Mouse (Mus musculus) cerebellum, postnatal 10 days (tissue): ENCODE data around the gene Mettl1.
"Not testable (repeated sequence)": the region's sequence is repeated elsewhere in the genome, so short reads cannot be mapped to it uniquely, and the experiment has no call there.

Source experiments
- DNase-seq, 2 experiments: peaks; one replicate each; pipeline ENCODE4 v3.0.0; 2021; ENCODE audit warnings: mixed read lengths in 2 of 2

The Mettl1 gene

GRCm38 (mm10) chr10:127048608-127049394, 7.6 kb downstream of the Mettl1 start:
- DNase-seq, result peak in 1 of 2 experiments; percentile 9

- DNase-seq, result peak in 1 of 2 experiments; percentile 14
Observed at GRCm38 (mm10) chr10:127049395-127050118, 8.3 kb downstream of the Mettl1 start.

- no peak for DNase-seq
Observed at GRCm38 (mm10) chr10:127050119-127050474, 8.9 kb downstream of the Mettl1 start.

- DNase-seq, result peak in 1 of 2 experiments; percentile 48
Observed at GRCm38 (mm10) chr10:127054646-127055045, 13.4 kb downstream of the Mettl1 start.

GRCm38 (mm10) chr10:127055406-127055805, 14.2 kb downstream of the Mettl1 start:
- no peak for DNase-seq

- DNase-seq, result no peak
Observed at GRCm38 (mm10) chr10:127056490-127056889, 15.3 kb downstream of the Mettl1 start.

GRCm38 (mm10) chr10:127058161-127058560, 16.9 kb downstream of the Mettl1 start:
- peak; percentile 92 to 94 for DNase-seq

- peak in 1 of 2 experiments; percentile 45 for DNase-seq
Observed at GRCm38 (mm10) chr10:127058708-127059107, 17.5 kb downstream of the Mettl1 start.

- DNase-seq, result peak; percentile 71 to 73
Observed at GRCm38 (mm10) chr10:127059174-127059967, 18.2 kb downstream of the Mettl1 start.

GRCm38 (mm10) chr10:127059968-127060916, 19.0 kb downstream of the Mettl1 start, which contains the start of gene March9:
Gene March9 (minus strand): TSS chr10:127060184.
- peak; percentile 91 to 94 for DNase-seq

GRCm38 (mm10) chr10:127061085-127061484, 19.9 kb downstream of the Mettl1 start:
- DNase-seq, result no peak

GRCm38 (mm10) chr10:127061513-127061912, 20.3 kb downstream of the Mettl1 start:
- DNase-seq, result no peak

- DNase-seq, result not testable (repeated sequence)
Observed at GRCm38 (mm10) chr10:127062101-127062500, 20.9 kb downstream of the Mettl1 start.

GRCm38 (mm10) chr10:127062503-127062902, 21.3 kb downstream of the Mettl1 start:
- DNase-seq, result no peak

GRCm38 (mm10) chr10:127063239-127063872, 22.1 kb downstream of the Mettl1 start, which contains the start of gene Cdk4:
Gene Cdk4 (plus strand): TSS chr10:127063534.
- peak; percentile 100 for DNase-seq

GRCm38 (mm10) chr10:127063913-127064870, 23.0 kb downstream of the Mettl1 start:
- peak in 1 of 2 experiments; percentile 41 for DNase-seq

- DNase-seq, result no peak
Observed at GRCm38 (mm10) chr10:127065981-127066380, 24.8 kb downstream of the Mettl1 start.

- DNase-seq, result no peak
Observed at GRCm38 (mm10) chr10:127066519-127067018, 25.4 kb downstream of the Mettl1 start.

GRCm38 (mm10) chr10:127068360-127069038, 27.3 kb downstream of the Mettl1 start:
- DNase-seq, result no peak
